Mouse (Mus musculus): ENCODE results near the gene Gm10912.
"Not testable (repeated sequence)": the region's sequence is repeated elsewhere in the genome, so short reads cannot be mapped to it uniquely, and the experiment has no call there.

Gene Gm10912

GRCm38 (mm10) chr2:104064152-104064551, 1.5 kb upstream of the Gm10912 start:
- no peak for DNase-seq (ENCODE audit: low spot score in 2 of 2)

GRCm38 (mm10) chr2:104068450-104068849, 2.8 kb downstream of the Gm10912 start, which contains the start of gene Gm10799:
Gene Gm10799, minus strand, starts transcription at chr2:104068550.
- not testable (repeated sequence) for DNase-seq (ENCODE audit: low spot score in 2 of 2)

- DNase-seq (ENCODE audit: low spot score in 2 of 2): no peak
These were observed 4.1 kb downstream of the Gm10912 start, which contains the start of gene Cd59b for GRCm38 (mm10) chr2:104069704-104070185. Gene Cd59b, plus strand, starts transcription at chr2:104069849.

- DNase-seq (ENCODE audit: low spot score in 2 of 2): not testable (repeated sequence)
These were observed 12.7 kb downstream of the Gm10912 start for GRCm38 (mm10) chr2:104078285-104078684.

GRCm38 (mm10) chr2:104081436-104082050, 15.9 kb downstream of the Gm10912 start:
- not testable (repeated sequence) for DNase-seq (ENCODE audit: low spot score in 2 of 2)

GRCm38 (mm10) chr2:104082474-104082873, 16.8 kb downstream of the Gm10912 start:
- no peak for DNase-seq (ENCODE audit: low spot score in 2 of 2)

- not testable (repeated sequence) for DNase-seq (ENCODE audit: low spot score in 2 of 2)
These were observed 18.4 kb downstream of the Gm10912 start for GRCm38 (mm10) chr2:104084027-104084426.

GRCm38 (mm10) chr2:104087562-104087961, 21.9 kb downstream of the Gm10912 start:
- not testable (repeated sequence) for DNase-seq (ENCODE audit: low spot score in 2 of 2)

GRCm38 (mm10) chr2:104093305-104093704, 27.7 kb downstream of the Gm10912 start:
- no peak for DNase-seq (ENCODE audit: low spot score in 2 of 2)

GRCm38 (mm10) chr2:104095741-104096213, 30.2 kb downstream of the Gm10912 start, which contains the start of gene Cd59a:
Gene Cd59a, plus strand, starts transcription at chr2:104095801.
- peak; percentile 18 to 35 for DNase-seq (ENCODE audit: low spot score in 2 of 2)

- DNase-seq (ENCODE audit: low spot score in 2 of 2): no peak
These were observed 30.6 kb downstream of the Gm10912 start for GRCm38 (mm10) chr2:104096256-104096655.

GRCm38 (mm10) chr2:104096796-104097195, 31.2 kb downstream of the Gm10912 start:
- not testable (repeated sequence) for DNase-seq (ENCODE audit: low spot score in 2 of 2)

- not testable (repeated sequence) for DNase-seq (ENCODE audit: low spot score in 2 of 2)
These were observed 31.8 kb downstream of the Gm10912 start for GRCm38 (mm10) chr2:104097396-104097795.

GRCm38 (mm10) chr2:104098529-104099230, 33.1 kb downstream of the Gm10912 start:
- DNase-seq (ENCODE audit: low spot score in 2 of 2): no peak

GRCm38 (mm10) chr2:104099231-104099585, 33.6 kb downstream of the Gm10912 start:
- no peak for DNase-seq (ENCODE audit: low spot score in 2 of 2)

- DNase-seq (ENCODE audit: low spot score in 2 of 2): no peak
These were observed 34.3 kb downstream of the Gm10912 start for GRCm38 (mm10) chr2:104099946-104100345.

- no peak for DNase-seq (ENCODE audit: low spot score in 2 of 2)
These were observed 39.2 kb downstream of the Gm10912 start for GRCm38 (mm10) chr2:104104800-104105199.

- not testable (repeated sequence) for DNase-seq (ENCODE audit: low spot score in 2 of 2)
These were observed 43.4 kb downstream of the Gm10912 start for GRCm38 (mm10) chr2:104109021-104109420.

GRCm38 (mm10) chr2:104109528-104109927, 43.9 kb downstream of the Gm10912 start:
- DNase-seq (ENCODE audit: low spot score in 2 of 2): no peak

GRCm38 (mm10) chr2:104110031-104110430, 44.4 kb downstream of the Gm10912 start:
- DNase-seq (ENCODE audit: low spot score in 2 of 2): no peak

- DNase-seq (ENCODE audit: low spot score in 2 of 2): not testable (repeated sequence)
These were observed 45.7 kb downstream of the Gm10912 start for GRCm38 (mm10) chr2:104111170-104111797.

GRCm38 (mm10) chr2:104113563-104113962, 47.9 kb downstream of the Gm10912 start:
- DNase-seq (ENCODE audit: low spot score in 2 of 2): not testable (repeated sequence)

Measured in frontal cortex, postnatal 10 days (tissue).